Mouse (Mus musculus) embryonic facial prominence, embryonic 14.5 days (tissue): ENCODE data around the gene Pdia6. TPM values are rescaled to one million over a fixed set of nuclear protein-coding genes. Genes with fewer than 3 reads are reported as not detected.

Source experiments
- ATAC-seq: fragments of 200-750 bp; cut with Nextera tagmentation; 2 replicates; pipeline ENCODE4 v1.8.0; 2017; ENCODE audit warnings: low read depth, moderate number of reproducible peaks, moderate TSS enrichment
- DNase-seq: peaks from one replicate; pipeline ENCODE4 v3.0.0-alpha.2; 2015; ENCODE audit warnings: low spot score
- H3K27ac ChIP-seq: fragments of 300-500 bp; sonication (generic); replicated peaks from 2 replicates; pipeline ENCODE4 v1.5.1; 2014; ENCODE audit warnings: low read depth, mild to moderate bottlenecking, low read length, moderate library complexity
- H3K27me3 ChIP-seq: fragments of 300-500 bp; sonication (generic); replicated peaks from 2 replicates; pipeline ENCODE4 v1.6.1; 2014; ENCODE audit warnings: low read length; ENCODE audit not compliant: control insufficient read depth, insufficient read depth
- H3K36me3 ChIP-seq: fragments of 300-500 bp; sonication (generic); 2 replicates; pipeline ENCODE4 v1.6.1; 2014; ENCODE audit warnings: low read length, mixed read lengths; ENCODE audit not compliant: control insufficient read depth, insufficient read depth
- H3K4me1 ChIP-seq: fragments of 300-500 bp; sonication (generic); 2 replicates; pipeline ENCODE4 v1.6.1; 2014; ENCODE audit warnings: antibody characterized with exemption, low read length; ENCODE audit not compliant: control insufficient read depth, insufficient read depth
- H3K4me2 ChIP-seq: fragments of 300-500 bp; sonication (generic); 2 replicates; pipeline ENCODE4 v1.6.1; 2014; ENCODE audit warnings: low read depth, mild to moderate bottlenecking, low read length, moderate library complexity, mixed read lengths
- H3K4me3 ChIP-seq: fragments of 300-500 bp; sonication (generic); 2 replicates; pipeline ENCODE4 v1.5.1; 2014; ENCODE audit warnings: low read depth, mild to moderate bottlenecking, low read length
- H3K9ac ChIP-seq: fragments of 300-500 bp; sonication (generic); 2 replicates; pipeline ENCODE4 v1.6.1; 2014; ENCODE audit warnings: low read depth, mild to moderate bottlenecking, low read length, moderate library complexity, mixed read lengths
- H3K9me3 ChIP-seq: fragments of 300-500 bp; sonication (generic); 2 replicates; pipeline ENCODE4 v1.6.1; 2016; ENCODE audit warnings: low read length; ENCODE audit not compliant: control insufficient read depth
- WGBS: fragments of 180-500 bp; shearing (Covaris S2); extraction: QIAGEN DNeasy Blood & Tissue Kit; methylation state at CpG from one replicate; pipeline ENCODE4 v1.1.7; 2014; 5-methylcytosine and 5-hydroxymethylcytosine counted together
- polyA plus RNA-seq: library from polyadenylated mRNA; unstranded; fragments of >200 nt; fragmentation: Nextera tagmentation; extraction: Ambion mirVana; gene quantifications from 2 replicates; pipeline ENCODE4 v1.2.1, GENCODE M21; 2014

Pdia6 gene
- polyA plus RNA-seq, 1 experiment from 2014 or later: 594 TPM

DNA sequence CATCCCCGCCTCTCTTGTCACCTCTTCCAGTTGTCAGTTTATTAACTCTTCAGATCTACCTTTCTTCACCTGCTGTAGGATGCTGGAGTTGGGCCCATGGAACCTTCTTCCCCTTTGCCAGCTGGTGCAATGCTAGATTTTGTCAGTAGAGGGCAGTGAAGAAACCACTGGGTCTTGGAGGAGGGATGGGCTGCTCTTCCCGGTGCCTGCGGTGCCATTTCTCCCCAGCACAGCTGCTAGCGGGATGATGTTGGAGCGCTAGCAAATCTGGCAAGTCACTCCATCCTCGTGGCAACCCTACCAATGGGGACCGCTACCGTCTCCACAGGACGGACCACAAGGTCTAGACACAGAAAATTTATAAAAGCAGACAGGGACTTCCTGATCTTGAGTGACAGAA, 13.3 kb upstream of the Pdia6 start:
- 8% methylated on average over 9 of the region's 9 CpGs for WGBS
- no peaks in the 10 kb centered on the region for H3K27me3 ChIP-seq
- ATAC-seq: 0 out of 2 replicates have a peak, but pooled peaks have one; percentile 16

DNA sequence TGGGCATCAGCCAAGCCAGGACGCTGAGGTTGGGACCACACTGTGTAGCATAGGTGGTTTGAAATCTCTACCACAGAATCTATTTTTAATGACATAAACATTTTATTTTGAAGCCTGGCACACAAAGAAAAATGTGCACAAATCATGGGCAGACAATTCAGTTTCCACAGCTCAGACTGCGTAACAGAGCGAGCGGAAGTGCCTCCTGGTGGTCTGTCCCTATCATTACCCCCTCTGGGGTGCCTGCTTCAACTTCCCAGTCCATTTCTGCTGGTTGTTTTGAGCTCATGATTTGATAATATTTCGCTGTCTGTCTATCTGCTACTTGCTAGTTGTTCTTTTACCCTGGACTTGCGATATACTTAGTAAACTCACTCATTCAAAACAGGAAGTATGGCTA, 10.7 kb upstream of the Pdia6 start:
- ATAC-seq (no peak), DNase-seq (no peak)
- Histone ChIP-seq H3K4me3 (no peak overlapping the region), H3K27ac (no peak overlapping the region), H3K4me1 (no peaks in the 10 kb centered on the region), H3K9ac (no peak overlapping the region), H3K36me3 (no peaks in the 10 kb centered on the region), H3K4me2 (no peak overlapping the region), H3K9me3 (no peaks in the 10 kb centered on the region), H3K27me3 (no peaks in the 10 kb centered on the region)
- 79% methylated on average over 6 of the region's 6 CpGs for WGBS

More for the DNA sequence above, 13.3 kb upstream of the Pdia6 start:
- H3K9me3 ChIP-seq: no peaks in the 10 kb centered on the region
- H3K4me2 ChIP-seq: peak overlapping the region; percentile 38
- H3K4me1 ChIP-seq: no peaks in the 10 kb centered on the region
- no peak overlapping the region for H3K27ac ChIP-seq
- H3K4me3 ChIP-seq: no peak overlapping the region
- H3K36me3 ChIP-seq: no peaks in the 10 kb centered on the region
- H3K9ac ChIP-seq: 0 out of 2 replicates have a peak overlapping the region, but pooled peaks have one; percentile 7
- DNase-seq: peak; percentile 71

DNA sequence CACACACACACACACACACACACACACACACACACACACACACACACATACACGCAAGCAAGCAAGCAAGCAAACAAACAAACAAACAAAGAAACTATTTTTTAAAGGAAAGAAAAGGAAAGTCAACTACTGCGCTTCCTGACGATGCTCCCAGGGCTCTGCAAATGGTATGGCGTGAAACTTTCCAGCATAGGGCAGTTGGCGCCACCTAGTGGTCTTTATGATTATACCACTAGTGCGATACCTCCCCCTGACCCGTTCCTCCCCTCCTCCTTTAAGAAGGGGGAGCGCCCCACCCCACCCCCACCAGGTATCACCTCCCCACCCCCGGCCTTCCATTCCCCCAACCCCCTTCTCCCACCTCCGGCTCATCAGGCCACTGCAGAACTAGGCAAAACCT, 9.4 kb upstream of the Pdia6 start:
- Histone ChIP-seq H3K4me3 (no peak overlapping the region), H3K36me3 (no peaks in the 10 kb centered on the region), H3K9ac (no peak overlapping the region), H3K4me1 (no peaks in the 10 kb centered on the region), H3K4me2 (no peak overlapping the region), H3K27ac (no peak overlapping the region), H3K27me3 (no peaks in the 10 kb centered on the region), H3K9me3 (no peaks in the 10 kb centered on the region)
- ATAC-seq (0 out of 2 replicates have a peak, but pooled peaks have one; percentile 51), DNase-seq (peak; percentile 84)
- WGBS: 3% methylated on average over 10 of the region's 10 CpGs

DNA sequence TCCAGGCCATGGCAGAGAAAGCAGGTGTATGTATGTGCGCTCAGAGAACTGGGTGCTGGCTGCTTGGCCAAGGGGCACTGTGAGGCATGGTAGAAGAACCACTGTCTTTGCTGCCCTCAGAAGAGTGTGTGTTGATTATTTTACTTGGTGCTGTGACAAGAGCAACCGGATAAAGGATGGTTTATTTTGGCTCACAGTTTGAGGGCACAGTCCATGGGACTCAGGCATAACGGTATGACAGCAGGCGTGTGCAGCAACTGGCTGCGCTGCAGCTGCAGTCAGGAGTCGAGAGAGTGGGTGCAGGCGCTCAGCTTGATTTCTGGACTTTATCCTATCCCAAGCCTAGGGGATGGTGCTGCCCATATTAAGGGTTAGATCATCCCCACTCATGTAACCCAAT, 7.9 kb upstream of the Pdia6 start:
- Histone ChIP-seq H3K4me1 (no peaks in the 10 kb centered on the region), H3K27me3 (no peaks in the 10 kb centered on the region), H3K27ac (no peak overlapping the region), H3K4me3 (no peak overlapping the region), H3K36me3 (no peaks in the 10 kb centered on the region), H3K4me2 (no peak overlapping the region), H3K9me3 (no peaks in the 10 kb centered on the region), H3K9ac (no peak overlapping the region)
- DNase-seq (no peak), ATAC-seq (no peak)
- WGBS: 86% methylated on average over 7 of the region's 7 CpGs

DNA sequence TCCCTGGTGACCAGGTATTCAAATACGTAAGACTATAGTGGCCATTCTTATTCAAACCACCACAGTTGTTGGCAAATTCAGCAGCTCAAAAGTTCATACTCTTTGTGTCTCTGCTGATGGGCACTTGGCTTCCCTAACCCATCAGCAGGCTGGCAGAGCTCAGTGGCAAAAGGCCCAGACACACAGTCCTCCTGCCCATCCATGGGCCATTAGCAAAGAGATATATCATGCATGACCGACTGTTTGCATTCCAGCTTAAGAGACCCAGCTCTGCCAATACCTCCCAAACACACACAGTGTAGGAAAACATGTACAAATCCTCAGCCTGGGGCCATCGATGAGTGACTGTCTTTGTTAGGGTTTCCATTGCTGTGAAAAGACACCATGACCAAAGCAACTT, 5.3 kb upstream of the Pdia6 start:
- ATAC-seq: no peak
- 81% methylated on average over 3 of the region's 3 CpGs for WGBS

DNA sequence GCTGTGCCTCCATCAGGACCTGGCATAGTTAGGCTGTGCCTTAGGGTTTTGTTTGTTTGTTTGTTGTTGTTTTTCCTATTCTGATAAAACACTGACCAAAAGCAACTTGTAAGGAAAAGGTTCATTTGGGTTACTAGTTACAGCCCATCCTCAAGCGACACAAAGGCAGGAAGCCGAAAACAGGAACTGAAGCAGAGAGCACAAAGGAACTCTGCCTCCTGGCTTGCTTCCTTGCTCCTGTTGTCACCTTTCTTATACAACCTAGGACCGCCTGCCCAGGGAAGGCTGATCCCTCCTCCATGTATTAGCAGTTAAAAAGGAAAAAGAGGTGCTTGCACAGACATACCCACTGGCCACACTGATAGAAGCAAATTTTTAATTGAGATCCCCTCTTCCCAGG, 2.5 kb upstream of the Pdia6 start:
- Histone ChIP-seq H3K27me3 (no peaks in the 10 kb centered on the region), H3K4me3 (no peak overlapping the region), H3K36me3 (peaks cover 9% of the 10 kb centered on the region), H3K4me2 (no peak overlapping the region), H3K4me1 (peaks cover 4% of the 10 kb centered on the region), H3K9ac (no peak overlapping the region), H3K9me3 (no peaks in the 10 kb centered on the region), H3K27ac (no peak overlapping the region)
- ATAC-seq (no peak), DNase-seq (no peak)
- 74% methylated on average over 3 of the region's 3 CpGs for WGBS

More for the DNA sequence above, 5.3 kb upstream of the Pdia6 start:
- no peak overlapping the region for H3K9ac ChIP-seq
- H3K9me3 ChIP-seq: no peaks in the 10 kb centered on the region
- no peak for DNase-seq
- no peaks in the 10 kb centered on the region for H3K36me3 ChIP-seq
- H3K27ac ChIP-seq: no peak overlapping the region
- H3K4me2 ChIP-seq: no peak overlapping the region
- no peaks in the 10 kb centered on the region for H3K27me3 ChIP-seq
- no peak overlapping the region for H3K4me3 ChIP-seq
- no peaks in the 10 kb centered on the region for H3K4me1 ChIP-seq

DNA sequence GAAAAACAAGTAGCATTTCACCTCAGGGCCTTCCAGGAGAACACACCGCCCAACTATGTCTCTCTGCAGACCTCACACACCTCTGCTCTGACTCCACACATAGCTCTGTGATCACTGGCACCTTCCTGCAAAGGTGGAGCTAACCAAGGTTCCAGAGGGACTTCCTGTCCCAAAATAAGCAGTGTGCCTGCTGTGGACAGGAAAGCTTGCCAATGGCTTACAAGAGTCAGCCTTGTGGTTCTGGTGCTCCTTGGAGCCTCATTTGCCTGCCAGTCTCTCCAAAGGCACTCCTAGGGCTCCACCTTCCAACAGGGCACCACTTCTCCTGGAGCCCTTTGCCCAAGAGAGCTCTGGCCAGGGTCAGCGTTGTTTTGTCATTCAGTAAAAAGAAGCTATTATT, 1.5 kb upstream of the Pdia6 start:
- DNase-seq: no peak
- no peaks in the 10 kb centered on the region for H3K9me3 ChIP-seq
- H3K27ac ChIP-seq: no peak overlapping the region
- WGBS: 88% methylated on average over 2 of the region's 2 CpGs
- H3K4me3 ChIP-seq: no peak overlapping the region
- H3K9ac ChIP-seq: no peak overlapping the region
- peaks cover 4% of the 10 kb centered on the region for H3K4me1 ChIP-seq
- no peak for ATAC-seq
- no peak overlapping the region for H3K4me2 ChIP-seq
- H3K27me3 ChIP-seq: no peaks in the 10 kb centered on the region
- peaks cover 15% of the 10 kb centered on the region for H3K36me3 ChIP-seq

DNA sequence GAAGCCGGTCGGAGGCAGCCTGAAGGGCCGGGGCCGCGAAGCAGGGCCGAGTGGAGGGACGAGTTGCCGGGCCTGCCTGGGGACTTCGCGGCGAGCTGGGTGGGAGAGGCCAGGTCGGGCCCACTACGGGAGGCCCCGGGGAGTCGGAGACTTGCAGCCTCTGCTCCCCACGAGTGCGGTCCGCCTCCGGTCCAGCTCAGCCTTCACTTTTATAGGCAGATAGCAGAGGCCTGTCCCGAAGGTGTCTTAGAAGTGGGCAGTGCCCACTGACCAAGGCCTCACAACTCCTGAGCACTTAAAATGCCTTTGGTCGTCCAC, 287 bp downstream of the Pdia6 start:
- Histone ChIP-seq H3K4me3 (peak overlapping the region; percentile 86), H3K27ac (peak overlapping the region; percentile 77), H3K36me3 (peaks cover 33% of the 10 kb centered on the region), H3K27me3 (no peaks in the 10 kb centered on the region), H3K4me1 (peaks cover 4% of the 10 kb centered on the region), H3K9ac (peak overlapping the region; percentile 94), H3K9me3 (no peaks in the 10 kb centered on the region), H3K4me2 (peak overlapping the region; percentile 79)
- DNase-seq: no peak
- WGBS: 6% methylated on average over 6 of the region's 21 CpGs
- ATAC-seq: peak; percentile 70

DNA sequence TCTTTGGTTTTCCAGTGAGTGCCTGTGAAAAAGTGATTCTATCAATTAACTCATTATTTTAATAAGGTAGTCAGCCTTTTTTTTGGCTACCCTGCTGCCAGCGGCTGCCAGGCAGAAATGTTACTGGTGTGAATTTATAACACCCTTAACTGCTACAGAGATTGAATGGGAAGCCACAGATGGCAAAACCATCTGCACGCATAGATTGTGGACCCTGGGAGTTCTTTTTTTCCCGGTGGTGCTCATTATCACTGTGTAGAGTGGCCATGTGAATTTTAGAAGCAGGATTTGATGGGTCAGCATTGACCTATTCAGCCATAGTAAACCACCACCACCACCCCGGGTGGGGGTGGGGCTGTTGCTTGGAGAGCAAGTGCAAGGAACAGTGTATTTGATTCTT, 971 bp downstream of the Pdia6 start:
- no peak for DNase-seq
- H3K4me1 ChIP-seq: peaks cover 4% of the 10 kb centered on the region
- WGBS: 14% methylated on average over 4 of the region's 4 CpGs

More for the DNA sequence above, 971 bp downstream of the Pdia6 start:
- Histone ChIP-seq H3K4me2 (peak overlapping the region; percentile 79), H3K36me3 (peaks cover 40% of the 10 kb centered on the region), H3K27ac (peak overlapping the region; percentile 77; the same call in 1 of the 2 replicates), H3K9me3 (no peaks in the 10 kb centered on the region), H3K27me3 (no peaks in the 10 kb centered on the region), H3K9ac (peak overlapping the region; percentile 94), H3K4me3 (peak overlapping the region; percentile 86)
- no peak for ATAC-seq
